Mouse (Mus musculus): ENCODE measurements around the gene Sae1.

DNA sequence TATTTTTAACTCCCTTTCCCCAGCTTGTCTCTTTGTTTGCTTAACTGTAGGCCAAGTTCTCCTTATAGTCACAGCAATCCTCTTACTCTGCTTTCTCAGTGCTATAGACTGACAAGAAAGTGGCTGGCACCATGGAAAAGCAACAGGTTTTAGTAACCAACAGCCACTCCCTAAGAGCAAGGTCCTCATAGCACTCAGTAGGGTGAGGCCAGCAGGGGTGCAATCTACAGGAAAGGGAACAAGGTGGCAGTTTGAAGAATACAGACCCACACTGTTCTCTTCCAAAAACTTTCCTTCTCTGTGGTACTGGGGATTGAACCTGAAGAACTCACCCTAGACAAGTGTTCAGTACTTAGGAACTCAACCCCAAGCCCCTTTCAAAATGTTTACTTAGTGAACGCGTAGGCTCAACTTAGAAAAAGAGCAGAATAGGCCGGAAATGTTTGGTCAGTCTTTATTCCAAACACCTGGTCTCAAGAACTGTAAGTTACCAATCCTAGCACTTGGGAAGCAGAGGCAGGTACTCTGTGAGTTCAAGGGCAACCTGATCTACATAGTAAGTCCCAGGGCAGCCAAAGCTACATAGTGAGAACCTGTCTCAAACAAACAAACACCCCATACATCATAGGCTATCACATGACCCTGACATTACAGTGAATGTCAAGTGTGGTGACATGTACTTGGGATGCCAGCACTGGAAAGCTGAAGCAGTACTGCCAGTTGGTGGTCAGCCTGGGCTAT lies 31.6 kb downstream of the Sae1 start:
- no peak for TF ChIP-seq POLR2A (IDR thresholded peaks at IDR 0.05; ENCODE audit: extremely low read depth, insufficient read depth, low read length)
- TF ChIP-seq CTCF (IDR thresholded peaks at IDR 0.05; ENCODE audit: extremely low read depth, insufficient read depth, low read length): no peak

Measured in cortical plate, adult 2 months (tissue).